ENCODE assay signal across 8 mouse cellular contexts in genomic region chr13:89539205-89539886, GRCm38 (mm10). TPM values are rescaled to one million over a fixed set of nuclear protein-coding genes. Genes with fewer than 3 reads are reported as not detected.
A peak's percentile ranks its signal among the peaks of the same experiment; 100 is the strongest.
DNase-seq lines count a peak whose midpoint lies in the region; ATAC-seq and TF ChIP-seq lines count a peak whose summit lies in the region.

Gene Hapln1, plus strand, starts transcription at chr13:89539796.

- H3K4me2 ChIP-seq in heart, postnatal 0 days (ENCODE audit: low read depth, low read length): peak within 1 kb of the TSS; percentile 82
- H3K4me2 ChIP-seq in lung, embryonic 15.5 days: peak within 1 kb of the TSS; percentile 97

- TF ChIP-seq EP300 in heart, postnatal 0 days (IDR thresholded peaks at IDR 0.05; ENCODE audit: low read depth): no peak

- ATAC-seq in heart, postnatal 0 days (ENCODE audit: insufficient read depth, low read depth): peak; percentile 49
- peak; percentile 84 for ATAC-seq in lung, embryonic 15.5 days (ENCODE audit: borderline replicate concordance, extremely low read depth, low FRiP score, low TSS enrichment)

- no peaks in the 10 kb centered on the region for H3K36me3 ChIP-seq in heart, postnatal 0 days (replicated peaks; ENCODE audit: control insufficient read depth, insufficient read depth, low read length)
- no peaks in the 10 kb centered on the region for H3K36me3 ChIP-seq in lung, embryonic 15.5 days

- no peak within 1 kb of the TSS; the same call in 1 of the 2 replicates for H3K27ac ChIP-seq in heart, postnatal 0 days (ENCODE audit: low read depth)
- peak within 1 kb of the TSS; percentile 75 for H3K27ac ChIP-seq in layer of hippocampus, adult 2 months
- peak within 1 kb of the TSS; percentile 63 for H3K27ac ChIP-seq in lung, embryonic 15.5 days

- no peaks in the 10 kb centered on the region for H3K27me3 ChIP-seq in heart, postnatal 0 days (ENCODE audit: control insufficient read depth, insufficient read depth, low read length)
- H3K27me3 ChIP-seq in lung, embryonic 15.5 days: no peaks in the 10 kb centered on the region

- TF ChIP-seq CTCF in heart, postnatal 0 days (IDR thresholded peaks at IDR 0.05; ENCODE audit: low read depth): peak; percentile 36
- peak; percentile 64 for TF ChIP-seq CTCF in layer of hippocampus, adult 2 months (conservative IDR thresholded peaks at IDR 0.05)

- WGBS in heart, postnatal 0 days: 3% methylated on average over 29 of the region's 29 CpGs
- under 1% methylated on average over 29 of the region's 29 CpGs for WGBS in lung, embryonic 15.5 days

- peak; percentile 2 for DNase-seq in kidney, adult 11 months
- DNase-seq in kidney, adult 18-20 months: no peak
- peak; percentile 86 for DNase-seq in embryo, embryonic 10.5 days (ENCODE audit: low spot score)
- DNase-seq in heart, postnatal 0 days (ENCODE audit: low spot score): peak; percentile 30
- peak; percentile 55 to 56 for DNase-seq in layer of hippocampus, adult 2 months (ENCODE audit: low spot score in 2 of 2)
- peak; percentile 21 for DNase-seq in ovary, postnatal 36 days (ENCODE audit: low spot score)
- DNase-seq in adipocyte (ENCODE audit: low spot score): no peak

- H3K9me3 ChIP-seq in heart, postnatal 0 days (replicated peaks; ENCODE audit: control insufficient read depth, low read length): no peaks in the 10 kb centered on the region
- H3K9me3 ChIP-seq in lung, embryonic 15.5 days: no peaks in the 10 kb centered on the region

- peaks cover 8% of the 10 kb centered on the region; the same call in 1 of the 2 replicates for H3K4me1 ChIP-seq in heart, postnatal 0 days (ENCODE audit: control insufficient read depth, insufficient read depth)
- H3K4me1 ChIP-seq in lung, embryonic 15.5 days: 0 out of 2 replicates have a peak, but pooled peaks cover 9% of the 10 kb centered on the region

- H3K9ac ChIP-seq in heart, postnatal 0 days (replicated peaks; ENCODE audit: low read depth, low read length): peak within 1 kb of the TSS; percentile 11; the same call in 1 of the 2 replicates
- H3K9ac ChIP-seq in lung, embryonic 15.5 days: peak within 1 kb of the TSS; percentile 38

- H3K4me3 ChIP-seq in heart, postnatal 0 days (ENCODE audit: low read depth, low read length): peak within 1 kb of the TSS; percentile 50
- H3K4me3 ChIP-seq in layer of hippocampus, adult 2 months: peak within 1 kb of the TSS; percentile 72
- H3K4me3 ChIP-seq in lung, embryonic 15.5 days: peak within 1 kb of the TSS; percentile 55

RNA-seq across cellular contexts. Expression of gene Hapln1, which starts in this region (rescaled TPM):
- total RNA-seq in heart, postnatal 0 days (2014; rRNA removed; ENCODE audit: low replicate concordance): 0.04 and 0.46 TPM in 2 replicates
- 0.64 and 0.78 TPM in 2 replicates for polyA plus RNA-seq in heart, postnatal 0 days (2015; fragmentation: Nextera tagmentation; extraction: Ambion mirVana)
- total RNA-seq in layer of hippocampus, adult 2 months (2021): 10 to 100 TPM; 33.1 to 33.4 TPM
- polyA plus RNA-seq in lung, embryonic 15.5 days (2015; fragmentation: Nextera tagmentation; extraction: Ambion mirVana): 20.4 and 21.3 TPM in 2 replicates

Comparison
In these comparisons a context has a peak if more than half of its experiments do, and no peak if none do; other contexts are left out.
1. RNA of gene Hapln1 (total RNA-seq): 33.1 to 33.4 TPM in layer of hippocampus, adult 2 months; 0.04 to 0.46 TPM in heart, postnatal 0 days; every median in the first group is over 10 times any median in the second.
2. RNA of gene Hapln1 (polyA plus RNA-seq): 20.4 to 21.3 TPM in lung, embryonic 15.5 days; 0.64 to 0.78 TPM in heart, postnatal 0 days; every median in the first group is over 10 times any median in the second.
3. DNase-seq: peak in kidney, adult 11 months (single experiment), embryo, embryonic 10.5 days (single experiment), layer of hippocampus, adult 2 months (2 of 2) and ovary, postnatal 36 days (single experiment); none in kidney, adult 18-20 months (single experiment) and adipocyte (single experiment).
4. Peak in DNase-seq, ATAC-seq, H3K4me3 ChIP-seq, H3K9ac ChIP-seq and H3K4me2 ChIP-seq in heart, postnatal 0 days; RNA of the gene not detected or under 1 TPM.
5. Peak in every context shown above with its lines, with median percentiles within 50 percentile points of each other: H3K4me3 ChIP-seq.